Mouse (Mus musculus): ENCODE measurements around the gene Col3a1.

GRCm38 (mm10) chr1:45313696-45314295 lies 2.5 kb downstream of the Col3a1 start:
- TF ChIP-seq CTCF (IDR thresholded peaks at IDR 0.05; ENCODE audit: low read depth, low read length): peak; percentile 58
- TF ChIP-seq POLR2A (IDR thresholded peaks at IDR 0.05; ENCODE audit: extremely low read depth, insufficient read depth, low read length): no peak

Measured in liver, adult 2 months (tissue).